Mouse (Mus musculus): ENCODE data around the gene Acss2.

Gene Acss2

GRCm38 (mm10) chr2:155629231-155629661 is 111.5 kb downstream of the Acss2 start:
- no peak for DNase-seq (ENCODE audit: low spot score)

DNA sequence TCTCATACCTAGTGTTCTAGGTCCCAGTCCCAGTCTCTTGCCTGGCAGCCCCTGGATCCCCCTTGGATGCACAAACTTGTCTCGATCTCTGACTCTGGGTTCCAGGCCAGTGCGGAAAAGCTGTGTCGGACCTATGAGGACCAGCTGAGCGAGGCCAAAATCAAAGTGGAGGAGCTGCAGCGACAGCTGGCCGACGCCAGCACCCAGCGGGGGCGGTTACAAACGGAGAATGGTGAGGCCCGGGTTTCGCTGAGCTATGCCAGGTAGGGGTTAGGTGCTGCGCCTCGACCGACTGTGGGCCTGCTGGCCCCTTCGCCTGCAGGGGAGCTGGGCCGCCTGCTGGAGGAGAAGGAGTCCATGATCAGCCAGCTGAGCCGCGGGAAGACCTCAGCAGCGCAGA is 112.4 kb downstream of the Acss2 start:
- DNase-seq (ENCODE audit: low spot score) = no peak

- DNase-seq (ENCODE audit: low spot score) = peak; percentile 71
These were observed 113.1 kb downstream of the Acss2 start for GRCm38 (mm10) chr2:155630590-155631416.

- no peak for DNase-seq (ENCODE audit: low spot score)
These were observed 114.6 kb downstream of the Acss2 start for GRCm38 (mm10) chr2:155632138-155632936.

- no peak for DNase-seq (ENCODE audit: low spot score)
These were observed 115.4 kb downstream of the Acss2 start for GRCm38 (mm10) chr2:155633121-155633520.

DNA sequence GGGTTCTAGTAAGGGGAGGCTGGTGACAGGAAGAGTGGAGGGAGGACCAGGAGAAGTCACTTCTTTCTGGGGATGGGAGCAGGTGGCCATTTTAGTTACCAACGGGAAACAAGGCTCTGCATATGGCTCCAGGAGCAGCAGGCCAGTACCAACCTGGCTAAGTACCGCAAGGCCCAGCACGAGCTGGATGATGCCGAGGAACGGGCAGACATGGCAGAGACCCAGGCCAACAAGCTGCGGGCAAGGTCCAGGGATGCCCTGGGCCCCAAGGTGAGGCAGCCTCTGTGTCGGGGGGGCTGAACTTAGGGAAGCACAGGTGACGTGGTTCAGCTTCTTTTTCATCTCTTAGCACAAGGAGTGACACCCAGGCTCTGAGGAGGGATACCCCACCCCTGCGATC is 116.0 kb downstream of the Acss2 start:
- DNase-seq (ENCODE audit: low spot score) = no peak

DNA sequence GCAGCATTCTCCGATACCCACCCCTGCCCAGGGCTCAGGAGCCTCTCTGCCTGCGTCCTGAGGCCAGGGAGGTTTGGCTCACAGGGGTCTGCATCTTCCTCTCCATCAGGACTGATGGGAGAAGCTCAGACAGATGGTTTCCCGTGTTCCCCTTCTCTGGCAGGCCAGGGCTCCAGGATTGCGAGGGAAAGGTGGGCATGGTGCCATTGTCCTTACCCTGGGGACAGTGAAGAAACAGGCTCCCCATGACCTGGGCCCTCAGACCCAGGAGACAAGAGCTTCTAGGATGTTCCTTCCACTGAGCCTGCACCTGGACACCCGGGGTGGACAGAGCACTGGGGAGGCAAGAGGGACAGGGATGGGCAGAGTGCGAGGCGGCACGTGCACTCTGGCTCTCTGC is 116.8 kb downstream of the Acss2 start:
- no peak for DNase-seq (ENCODE audit: low spot score)
